Mouse (Mus musculus): Measurements from ENCODE around the gene Capns1. TPM values are rescaled to one million over a fixed set of nuclear protein-coding genes. Genes with fewer than 3 reads are reported as not detected.
"Not testable (repeated sequence)": the region's sequence is repeated elsewhere in the genome, so short reads cannot be mapped to it uniquely, and the experiment has no call there.

Gene Capns1
- total and polyA plus RNA-seq, 3 experiments: 31.7 to 354 TPM; not detected in 1

DNA sequence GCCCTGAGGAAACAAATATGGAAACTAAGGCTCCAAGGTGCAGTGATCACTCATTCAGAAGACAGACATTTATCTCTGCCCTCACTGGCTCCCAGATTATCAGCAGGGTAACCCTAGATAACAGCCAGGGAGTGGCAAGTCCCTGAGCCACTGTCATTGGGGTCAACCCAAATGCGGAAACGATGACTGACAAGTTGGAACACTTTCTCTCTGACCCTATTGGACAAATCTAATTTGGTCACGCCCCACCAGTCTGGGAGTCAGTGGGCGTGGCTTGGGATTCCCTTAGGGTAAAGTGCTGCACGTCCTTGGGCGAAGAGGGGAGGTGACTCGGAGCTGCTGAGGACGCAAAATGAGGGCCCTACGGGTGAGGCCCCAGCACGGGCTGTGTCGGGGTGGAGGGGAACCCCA is 14.7 kb downstream of the Capns1 start, which contains the start of gene Cox7a1 (continued):
- TF ChIP-seq TBP (IDR thresholded peaks at IDR 0.05; ENCODE audit: low read depth, low read length) (no peak), CHD2 (IDR thresholded peaks at IDR 0.05; ENCODE audit: low read length) (no peak)

DNA sequence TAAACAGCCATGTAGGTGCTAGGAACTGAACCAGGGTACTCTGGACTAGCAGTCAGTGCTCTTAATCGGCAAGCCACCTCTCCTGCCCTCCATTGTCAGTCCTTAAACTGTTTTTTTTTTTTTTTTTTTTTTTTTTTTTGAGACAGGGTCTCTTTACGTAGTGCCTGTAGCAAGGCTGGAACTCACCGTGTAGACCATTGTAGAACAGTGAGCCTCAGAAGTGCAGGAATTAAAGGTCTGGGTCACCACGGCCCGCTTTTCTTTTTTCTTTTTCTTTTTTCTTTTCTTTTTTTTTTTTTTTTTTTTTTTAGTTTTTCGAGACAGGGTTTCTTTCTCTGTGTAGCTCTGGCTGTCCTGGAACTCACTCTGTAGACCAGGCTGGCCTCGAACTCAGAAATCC is 15.4 kb downstream of the Capns1 start:
- H3K27ac ChIP-seq (ENCODE audit: control insufficient read depth, low read depth, low read length); H3K79me2 ChIP-seq (ENCODE audit: control insufficient read depth, insufficient read depth, low read length, poor library complexity); H3K9ac ChIP-seq (ENCODE audit: control insufficient read depth, low read depth, low read length, poor library complexity, severe bottlenecking); H3K4me3 ChIP-seq (ENCODE audit: control insufficient read depth in 1 of 2, insufficient read depth in 1 of 2, low read depth in 2 of 2, low read length in 2 of 2); H3K27me3 ChIP-seq (ENCODE audit: control insufficient read depth in 1 of 2, insufficient read depth in 2 of 2, low read length in 2 of 2); H3K36me3 ChIP-seq (ENCODE audit: control insufficient read depth in 1 of 2, insufficient read depth in 2 of 2, low read length in 2 of 2); H3K9me3 ChIP-seq (replicated peaks; ENCODE audit: insufficient read depth, low read length); DNase-seq (ENCODE audit: low read depth, low spot score); H3K4me1 ChIP-seq (ENCODE audit: control insufficient read depth in 1 of 2, insufficient read depth in 2 of 2, low read length in 2 of 2): not testable (repeated sequence)
- peak; percentile 50; the same call in 1 of the 2 replicates for TF ChIP-seq ZNF384 (IDR thresholded peaks at IDR 0.05; ENCODE audit: low read depth, low read length)

DNA sequence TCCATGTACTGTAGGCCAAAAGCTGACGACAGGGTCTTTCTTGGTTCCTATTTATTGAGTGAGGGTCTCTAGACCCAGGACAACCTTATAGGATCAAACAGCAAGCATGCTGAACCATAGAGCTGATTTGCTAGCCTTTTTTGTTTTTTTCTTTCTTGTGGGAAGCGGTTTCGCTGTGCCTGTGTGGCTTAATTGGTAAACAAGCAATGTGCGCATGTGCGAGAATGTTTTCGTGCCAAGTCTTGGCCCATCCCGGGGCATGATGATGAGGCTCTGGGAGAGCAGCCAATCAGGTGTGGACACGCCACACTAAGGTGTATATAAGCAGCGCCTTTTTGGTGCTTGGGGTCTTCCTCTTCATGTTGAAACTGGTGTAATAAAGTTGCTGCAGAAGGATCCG is 16.7 kb downstream of the Capns1 start:
- not testable (repeated sequence) for H3K4me3 ChIP-seq (ENCODE audit: control insufficient read depth in 1 of 2, insufficient read depth in 1 of 2, low read depth in 2 of 2, low read length in 2 of 2); H3K36me3 ChIP-seq (ENCODE audit: control insufficient read depth in 1 of 2, insufficient read depth in 2 of 2, low read length in 2 of 2); H3K9ac ChIP-seq (ENCODE audit: control insufficient read depth, low read depth, low read length, poor library complexity, severe bottlenecking); H3K9me3 ChIP-seq (replicated peaks; ENCODE audit: insufficient read depth, low read length); DNase-seq (ENCODE audit: low read depth, low spot score); H3K27me3 ChIP-seq (ENCODE audit: control insufficient read depth in 1 of 2, insufficient read depth in 2 of 2, low read length in 2 of 2); H3K4me1 ChIP-seq (ENCODE audit: control insufficient read depth in 1 of 2, insufficient read depth in 2 of 2, low read length in 2 of 2); H3K79me2 ChIP-seq (ENCODE audit: control insufficient read depth, insufficient read depth, low read length, poor library complexity); H3K27ac ChIP-seq (ENCODE audit: control insufficient read depth, low read depth, low read length)

DNA sequence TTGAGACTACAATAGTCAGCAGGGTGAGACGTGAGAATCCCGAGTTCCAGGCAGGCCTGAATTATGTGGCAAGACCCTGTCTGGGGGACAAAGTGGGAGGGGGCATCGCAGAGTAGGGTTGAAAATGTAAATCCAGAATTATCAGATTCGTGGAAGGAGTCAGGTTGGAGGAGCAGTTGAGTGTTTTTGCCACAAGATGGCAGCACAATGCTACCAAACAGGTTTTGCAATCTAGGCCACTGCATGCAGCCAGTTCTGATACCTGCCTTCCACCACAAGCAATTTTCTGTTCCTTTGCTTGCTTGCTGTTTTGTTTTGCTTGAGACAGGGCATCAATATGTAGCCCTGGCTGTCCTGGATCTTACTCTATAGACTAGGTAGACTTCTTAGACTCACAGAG is 17.3 kb downstream of the Capns1 start:
- Histone ChIP-seq H3K4me3 (ENCODE audit: control insufficient read depth in 1 of 2, insufficient read depth in 1 of 2, low read depth in 2 of 2, low read length in 2 of 2) (no peak overlapping the region), H3K27ac (ENCODE audit: control insufficient read depth, low read depth, low read length) (no peak overlapping the region), H3K4me1 (ENCODE audit: control insufficient read depth in 1 of 2, insufficient read depth in 2 of 2, low read length in 2 of 2) (peaks cover 0 to 4% of the 10 kb centered on the region in 2 experiments; a peak in 1 of 4 replicates), H3K79me2 (ENCODE audit: control insufficient read depth, insufficient read depth, low read length, poor library complexity) (no peaks in the 10 kb centered on the region), H3K9ac (ENCODE audit: control insufficient read depth, low read depth, low read length, poor library complexity, severe bottlenecking) (no peak overlapping the region), H3K27me3 (ENCODE audit: control insufficient read depth in 1 of 2, insufficient read depth in 2 of 2, low read length in 2 of 2) (no peaks in the 10 kb centered on the region), H3K36me3 (ENCODE audit: control insufficient read depth in 1 of 2, insufficient read depth in 2 of 2, low read length in 2 of 2) (peaks cover 0 to 2% of the 10 kb centered on the region in 2 experiments; a peak in 2 of 4 replicates), H3K9me3 (replicated peaks; ENCODE audit: insufficient read depth, low read length) (no peaks in the 10 kb centered on the region)
- peak; percentile 86 for DNase-seq (ENCODE audit: low read depth, low spot score)
- 0 out of 2 replicates have a peak, but pooled peaks have one; percentile 38 for TF ChIP-seq TBP (IDR thresholded peaks at IDR 0.05; ENCODE audit: low read depth, low read length)
- no peak for TF ChIP-seq USF1 (IDR thresholded peaks at IDR 0.05; ENCODE audit: low read depth, low read length)
- no peak for TF ChIP-seq ETS1 (IDR thresholded peaks at IDR 0.05; ENCODE audit: low read depth, low read length)
- TF ChIP-seq ELF1 (IDR thresholded peaks at IDR 0.05; ENCODE audit: low read depth, low read length): no peak
- no peak for TF ChIP-seq TAL1 (IDR thresholded peaks at IDR 0.05; ENCODE audit: low read length)
- TF ChIP-seq ZKSCAN1 (IDR thresholded peaks at IDR 0.05; ENCODE audit: low read depth, low read length): no peak
- TF ChIP-seq NELFE (IDR thresholded peaks at IDR 0.05; ENCODE audit: low read depth, low read length): no peak
- TF ChIP-seq RAD21 (IDR thresholded peaks at IDR 0.05; ENCODE audit: low read depth, low read length): peak; percentile 73
- no peak for TF ChIP-seq MAFK (IDR thresholded peaks at IDR 0.05; ENCODE audit: borderline replicate concordance, low read depth, low read length)
- TF ChIP-seq POLR2A (IDR thresholded peaks at IDR 0.05; ENCODE audit: control insufficient read depth in 1 of 2, insufficient read depth in 1 of 2, low read depth in 1 of 2, low read length in 2 of 2, poor library complexity in 1 of 2): no peak
- no peak for TF ChIP-seq UBTF (IDR thresholded peaks at IDR 0.05; ENCODE audit: borderline replicate concordance, insufficient read depth, low read depth, low read length)
- TF ChIP-seq ZC3H11A (IDR thresholded peaks at IDR 0.05; ENCODE audit: low read depth, low read length): peak; percentile 74
- TF ChIP-seq HCFC1 (IDR thresholded peaks at IDR 0.05; ENCODE audit: low read depth, low read length): no peak
- no peak for TF ChIP-seq CHD1 (IDR thresholded peaks at IDR 0.05; ENCODE audit: low read depth, low read length)
- TF ChIP-seq E2F4 (IDR thresholded peaks at IDR 0.05; ENCODE audit: borderline replicate concordance, low read depth, low read length): no peak
- TF ChIP-seq MXI1 (IDR thresholded peaks at IDR 0.05; ENCODE audit: low read depth, low read length): no peak
- TF ChIP-seq MYB (IDR thresholded peaks at IDR 0.05; ENCODE audit: low read depth, low read length): no peak
- no peak for TF ChIP-seq KAT2A (conservative IDR thresholded peaks at IDR 0.05; ENCODE audit: low read depth, low read length)
- TF ChIP-seq TCF12 (IDR thresholded peaks at IDR 0.05; ENCODE audit: low read depth, low read length): no peak
- no peak for TF ChIP-seq GABPA (IDR thresholded peaks at IDR 0.05; ENCODE audit: low read depth, low read length)
- peak; percentile 65 for TF ChIP-seq SMC3 (IDR thresholded peaks at IDR 0.05; ENCODE audit: low read depth, low read length)
- TF ChIP-seq MYC (IDR thresholded peaks at IDR 0.05; ENCODE audit: low read depth, low read length): no peak
- TF ChIP-seq SIN3A (IDR thresholded peaks at IDR 0.05; ENCODE audit: low read length): no peak
- peak; percentile 94 for TF ChIP-seq ZNF384 (IDR thresholded peaks at IDR 0.05; ENCODE audit: low read depth, low read length)
